Mouse (Mus musculus) left cerebral cortex, adult 2 months (tissue): ENCODE data around the gene Ctu2. TPM values are rescaled to one million over a fixed set of nuclear protein-coding genes. Genes with fewer than 3 reads are reported as not detected.

Experiments
- DNase-seq, 2 experiments: peaks; one replicate each; pipeline ENCODE4 v3.0.0; 2021 to 2022; ENCODE audit warnings: low spot score in 2 of 2, mixed read lengths in 1 of 2; ENCODE audit errors: extremely low spot score in 1 of 2
- H3K27ac ChIP-seq: fragments of 200-600 bp; 2 replicates; pipeline ENCODE4 v1.8.1; 2022
- H3K4me3 ChIP-seq: fragments of 200-600 bp; 2 replicates; pipeline ENCODE4 v1.8.1; 2022
- CTCF ChIP-seq: fragments of 200-600 bp; IDR thresholded peaks from 2 replicates; pipeline ENCODE4 v1.8.1; 2022; ENCODE audit warnings: antibody characterized with exemption, mild to moderate bottlenecking, moderate library complexity
- intact Hi-C: fragments of 180-260 bp; cut with DNase I; formaldehyde crosslinking; loops from one replicate; pipeline ENCODE4 v1.15.1; 2025
- total RNA-seq, 2 experiments: library from RNA; stranded (reverse); gene quantifications; 2 replicates each; pipeline ENCODE4 v1.2.3; 2021

The Ctu2 gene
- total RNA-seq, 2 experiments from 2014 or later: 27.0 TPM

DNA sequence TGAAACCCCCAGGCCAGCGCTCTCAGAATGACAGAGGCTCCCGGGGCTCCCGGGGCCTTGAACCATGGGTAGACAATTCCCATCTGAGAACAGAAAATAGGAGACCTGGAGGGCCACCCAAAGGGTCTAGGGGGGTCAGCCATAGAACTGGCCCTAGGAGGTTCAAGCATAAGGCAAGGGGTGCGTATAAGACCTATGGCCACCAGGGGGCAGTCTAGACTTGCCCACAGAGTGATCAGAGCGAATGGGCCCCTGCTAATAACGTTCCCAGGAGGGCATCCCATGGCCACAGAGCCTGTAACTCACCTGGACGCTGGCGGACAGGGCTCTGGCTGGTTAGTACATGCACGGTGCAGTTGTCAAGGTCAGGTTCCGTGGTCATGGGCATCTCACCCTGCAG, 24.9 kb downstream of the Ctu2 start:
- DNase-seq: peak; percentile 65 to 68
- Histone ChIP-seq H3K4me3 (no peak overlapping the region), H3K27ac (no peak overlapping the region)
- intact Hi-C loops: loop anchor here (1.0 to 2.0 kb wide), 3 partner anchors 50 to 329 kb away; partner anchors contain the start of genes Galns, Piezo1 and Trappc2l
- peak; percentile 98 for TF ChIP-seq CTCF

DNA sequence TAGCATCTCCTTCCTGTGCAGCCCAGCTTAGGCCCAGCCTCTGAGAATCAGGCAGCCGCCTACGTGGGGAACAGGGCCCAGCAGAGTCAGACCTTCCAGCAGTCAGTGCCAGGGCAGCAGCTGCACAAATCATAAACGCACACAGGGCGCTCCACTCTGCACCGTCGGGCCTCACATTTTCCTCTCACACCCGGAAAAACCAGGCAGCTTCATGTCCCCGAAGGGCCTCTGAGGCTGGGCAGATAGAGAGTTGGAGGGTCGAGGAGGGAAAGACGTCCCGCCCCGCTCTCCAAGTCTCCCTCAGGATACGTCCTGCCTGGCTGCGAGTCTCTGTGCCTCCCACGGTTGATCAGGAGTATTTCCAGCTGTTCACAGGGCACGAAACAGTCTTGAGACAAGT, 35.6 kb downstream of the Ctu2 start:
- intact Hi-C loops: no loop called here
- TF ChIP-seq CTCF: no peak
- DNase-seq: no peak
- Histone ChIP-seq H3K27ac (no peak overlapping the region), H3K4me3 (no peak overlapping the region)

DNA sequence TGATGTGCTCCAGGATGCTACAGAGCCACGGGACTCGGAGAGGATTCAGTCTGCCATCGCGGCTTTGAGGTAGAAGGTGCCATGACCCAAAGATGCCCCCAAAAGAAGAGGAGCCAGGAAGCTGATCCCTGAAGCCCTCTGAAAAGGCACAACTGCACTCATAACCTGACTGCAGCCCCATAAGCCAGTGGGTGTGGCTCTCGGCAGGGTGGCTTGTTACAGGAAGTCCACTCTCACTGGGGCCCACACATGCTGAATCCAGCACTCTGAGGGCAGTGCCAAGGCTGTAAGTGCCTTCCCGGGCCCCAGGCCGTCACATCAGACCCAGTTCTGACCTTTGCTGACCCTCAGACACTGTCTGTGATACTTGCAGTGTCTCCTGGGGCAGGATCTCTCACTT, 36.4 kb downstream of the Ctu2 start:
- no peak for DNase-seq
- intact Hi-C loops: no loop called here
- Histone ChIP-seq H3K27ac (no peak overlapping the region), H3K4me3 (no peak overlapping the region)
- no peak for TF ChIP-seq CTCF

DNA sequence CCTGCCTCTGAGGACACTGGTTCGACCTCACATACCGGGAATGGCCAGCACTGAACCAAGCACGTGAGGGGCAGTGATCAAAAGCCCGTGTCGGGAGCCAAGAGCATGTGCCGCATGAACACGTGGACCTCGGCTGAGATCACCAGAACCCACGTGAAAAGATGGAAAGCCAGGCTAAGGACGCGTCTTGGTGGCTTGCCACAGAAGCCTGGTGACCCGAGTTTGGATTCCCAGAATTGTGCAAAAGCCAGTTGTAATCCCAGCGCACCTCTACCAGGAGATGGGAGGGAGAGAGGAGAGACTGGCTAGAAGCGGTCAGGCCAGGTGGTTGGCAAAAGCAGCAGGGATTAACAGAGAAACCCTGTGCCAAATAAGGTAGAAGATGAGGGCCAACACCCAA, 39.8 kb downstream of the Ctu2 start:
- no peak for TF ChIP-seq CTCF
- DNase-seq: no peak
- intact Hi-C loops: no loop called here
- Histone ChIP-seq H3K27ac (no peak overlapping the region), H3K4me3 (no peak overlapping the region)

DNA sequence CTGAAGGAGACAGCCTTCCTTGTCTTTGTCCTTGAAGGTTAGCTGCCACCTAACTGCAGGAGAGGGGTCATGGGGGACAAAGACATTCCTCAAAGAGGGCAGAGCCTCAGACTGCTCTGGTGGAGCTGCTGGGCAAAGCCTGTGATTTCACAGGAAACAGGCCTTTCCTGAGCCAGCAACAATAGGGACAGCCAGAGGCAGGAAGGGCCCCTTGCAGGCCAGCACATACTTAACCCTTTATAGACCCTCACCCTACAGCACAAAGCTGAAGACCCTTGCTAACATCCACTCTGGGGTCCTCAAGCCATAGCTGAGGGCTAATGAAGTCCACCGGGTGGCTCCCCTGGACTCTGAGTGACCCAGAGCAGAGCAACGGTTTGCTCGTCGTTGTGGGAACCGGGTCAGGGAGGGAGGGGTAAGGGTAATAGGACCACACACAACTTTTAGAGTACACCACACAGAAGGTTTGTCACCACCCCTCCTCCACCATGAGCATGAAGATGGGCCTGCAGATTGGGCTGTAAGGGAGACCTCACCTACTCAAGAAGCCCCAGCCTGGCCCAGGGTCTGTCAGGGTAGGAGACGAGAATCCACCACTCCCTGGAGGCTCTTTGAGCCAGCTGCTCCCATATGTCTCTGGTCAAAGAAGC, 41.7 kb downstream of the Ctu2 start:
- no peak for DNase-seq
- intact Hi-C loops: no loop called here
- Histone ChIP-seq H3K4me3 (no peak overlapping the region), H3K27ac (peak overlapping the region; percentile 67)
- TF ChIP-seq CTCF: no peak

DNA sequence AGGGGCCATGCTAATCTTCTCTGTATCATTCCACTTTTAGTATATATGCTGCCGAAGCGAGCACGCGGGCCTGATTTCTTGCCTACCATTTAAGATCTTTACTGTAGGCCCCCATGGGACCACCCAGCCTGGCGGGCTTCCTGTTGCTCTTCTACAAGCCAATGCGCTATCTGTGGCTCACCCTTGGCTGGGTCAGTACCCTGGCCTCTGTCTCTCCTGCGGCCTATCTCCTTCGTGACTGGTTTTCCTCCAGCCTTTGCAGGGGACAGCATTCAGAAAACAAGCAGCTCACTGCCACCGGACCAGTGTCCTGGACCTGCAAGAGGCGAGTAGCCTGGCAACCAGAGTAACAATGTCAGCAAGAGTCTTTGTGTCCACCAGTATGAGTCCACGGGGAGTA, 44.7 kb downstream of the Ctu2 start:
- no peak for TF ChIP-seq CTCF
- no peak for DNase-seq
- no peak overlapping the region for H3K27ac ChIP-seq
- no peak overlapping the region for H3K4me3 ChIP-seq
- intact Hi-C loops: no loop called here

DNA sequence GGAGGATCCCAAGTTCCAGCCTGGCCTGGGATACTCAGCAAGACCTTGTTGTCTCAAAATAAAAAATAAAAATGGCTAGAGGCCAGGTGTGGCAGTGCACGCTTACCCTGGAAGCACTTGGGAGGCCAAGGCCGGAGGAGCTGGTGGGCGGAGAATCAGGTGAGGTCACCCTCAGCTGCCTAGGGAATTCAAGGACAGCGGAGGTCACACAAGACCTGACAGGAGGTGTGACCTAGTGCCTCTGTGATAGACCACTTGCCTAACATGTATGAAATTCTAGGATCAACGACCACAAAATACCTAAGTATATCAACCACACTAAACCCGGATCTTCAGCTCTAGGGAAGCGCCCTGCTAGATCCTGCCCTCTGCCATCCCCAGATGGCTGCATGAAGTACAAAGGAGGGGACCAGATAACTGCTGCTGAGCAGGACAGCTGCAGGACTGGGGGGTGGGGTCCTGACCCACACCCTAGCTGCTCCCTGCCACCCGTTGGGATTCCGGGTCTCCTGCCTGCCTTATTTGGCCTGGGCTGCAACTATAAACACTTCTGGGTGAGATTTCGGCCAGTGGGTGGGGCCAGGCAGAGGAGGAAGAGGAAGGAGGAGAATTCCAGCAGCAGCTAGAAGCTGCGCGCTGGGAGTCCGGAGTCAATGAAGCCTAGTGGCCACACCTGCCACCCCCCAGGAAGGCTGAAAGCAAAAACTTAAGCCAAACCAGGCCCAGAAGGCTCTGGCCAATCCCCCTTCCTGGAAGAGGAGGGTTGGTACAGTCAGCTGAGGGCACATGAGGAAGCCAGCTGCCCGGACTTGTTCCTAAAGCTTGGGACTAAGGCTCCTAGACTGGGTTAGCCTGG, 47.1 kb downstream of the Ctu2 start:
- H3K27ac ChIP-seq: peak overlapping the region; percentile 13
- TF ChIP-seq CTCF: no peak; the same call in 1 of the 2 replicates
- intact Hi-C loops: no loop called here
- no peak for DNase-seq
- H3K4me3 ChIP-seq: no peak overlapping the region

DNA sequence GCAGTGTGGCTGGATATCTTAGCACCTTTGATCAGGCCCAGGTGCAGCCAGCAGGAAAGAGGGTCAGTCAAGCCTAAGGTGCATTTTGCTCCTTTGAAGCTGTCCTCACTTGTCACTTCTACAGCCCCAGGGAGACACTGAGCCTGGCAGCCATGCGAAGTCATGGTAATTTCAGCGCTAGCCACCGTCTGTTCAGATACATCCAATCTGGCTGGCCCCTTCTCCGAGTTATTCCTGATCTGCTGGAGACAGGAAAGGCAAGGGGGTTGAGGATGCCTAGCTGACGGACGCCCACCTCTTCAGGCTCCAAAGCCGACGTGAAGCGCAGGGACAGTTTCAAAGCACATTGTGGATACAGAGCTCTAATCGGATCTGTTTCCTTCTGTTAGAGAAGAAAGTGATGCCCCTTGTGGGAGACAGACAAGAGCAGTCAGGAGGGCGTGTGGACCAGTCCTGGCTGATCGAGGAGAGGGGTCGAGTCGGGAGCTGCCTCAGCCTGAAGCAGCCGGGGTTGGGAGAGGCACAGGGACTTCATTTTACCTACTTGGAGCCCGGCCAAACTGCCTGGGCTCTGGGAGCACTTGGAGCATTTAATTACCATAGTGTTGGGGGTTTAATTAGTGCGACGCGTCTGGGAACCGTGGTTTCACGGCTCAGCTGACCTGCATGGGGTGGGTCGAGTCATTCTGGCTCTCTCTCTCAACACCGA, 47.9 kb downstream of the Ctu2 start:
- peak overlapping the region; percentile 9; the same call in 1 of the 2 replicates for H3K4me3 ChIP-seq
- TF ChIP-seq CTCF: no peak
- peak overlapping the region; percentile 13 for H3K27ac ChIP-seq
- peak; percentile 17 to 28 for DNase-seq
- intact Hi-C loops: no loop called here

DNA sequence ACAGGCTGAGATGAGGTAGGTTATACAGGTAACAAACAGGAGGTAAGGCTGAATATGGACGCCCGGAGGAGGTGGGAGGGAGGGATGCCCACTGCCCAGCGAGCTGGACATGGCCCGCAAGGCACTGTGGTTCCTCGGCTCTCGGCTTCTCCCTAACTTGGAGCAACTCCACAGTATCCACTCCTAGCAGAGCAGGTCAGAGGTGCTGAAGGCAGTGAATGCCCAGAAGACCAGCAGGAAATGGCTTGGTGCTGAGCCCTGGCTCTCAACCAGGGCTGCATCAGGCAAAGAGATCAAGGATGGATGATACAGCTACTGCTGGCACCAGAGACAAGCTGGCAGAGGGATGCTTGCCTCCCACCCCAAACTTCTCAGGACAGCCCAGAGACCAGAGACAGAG, 48.6 kb downstream of the Ctu2 start:
- Histone ChIP-seq H3K27ac (no peak overlapping the region; the same call in 1 of the 2 replicates), H3K4me3 (no peak overlapping the region)
- no peak for TF ChIP-seq CTCF
- intact Hi-C loops: no loop called here
- no peak for DNase-seq

DNA sequence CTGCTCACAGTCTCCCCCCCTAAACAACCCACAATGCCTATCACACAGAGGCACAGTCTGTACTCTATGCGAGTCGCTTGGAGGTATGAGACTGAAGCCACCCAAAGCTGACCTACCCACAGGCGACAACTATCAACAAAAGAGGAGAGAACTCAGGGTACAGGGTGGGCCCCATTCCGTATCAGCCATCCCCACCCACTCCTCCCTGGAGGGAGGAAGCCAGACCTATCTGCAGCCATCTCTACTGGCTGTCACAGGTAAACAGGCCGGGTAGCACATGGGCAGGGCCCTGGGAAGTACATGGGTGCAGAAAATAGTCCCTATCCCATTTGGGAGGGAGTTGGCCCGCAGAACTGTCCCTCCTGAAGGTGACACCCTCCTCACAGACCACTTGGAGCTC, 49.1 kb downstream of the Ctu2 start:
- Histone ChIP-seq H3K4me3 (no peak overlapping the region), H3K27ac (no peak overlapping the region)
- DNase-seq: no peak
- no peak for TF ChIP-seq CTCF
- intact Hi-C loops: no loop called here

DNA sequence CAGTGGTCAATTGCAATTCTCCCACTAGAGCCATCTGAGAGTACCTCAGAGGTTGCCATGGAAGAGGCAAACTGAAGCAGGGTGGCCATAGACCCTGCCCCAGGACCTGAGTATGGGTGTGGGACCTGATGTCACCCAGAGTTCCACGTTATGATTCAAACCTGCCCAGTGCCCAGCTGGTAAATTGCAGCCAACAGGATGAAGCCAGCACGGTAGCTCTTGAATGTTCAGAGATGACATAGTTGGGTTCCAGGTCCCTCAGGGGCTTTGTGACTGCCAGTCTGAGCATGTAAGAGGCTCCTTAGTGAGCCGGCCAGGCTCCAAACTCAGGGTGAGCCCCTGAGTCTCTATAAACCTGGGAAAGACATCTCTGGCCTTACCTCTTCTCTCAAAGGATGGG, 50.1 kb downstream of the Ctu2 start:
- no peak for TF ChIP-seq CTCF
- H3K4me3 ChIP-seq: no peak overlapping the region
- no peak overlapping the region for H3K27ac ChIP-seq
- DNase-seq: no peak
- intact Hi-C loops: no loop called here

DNA sequence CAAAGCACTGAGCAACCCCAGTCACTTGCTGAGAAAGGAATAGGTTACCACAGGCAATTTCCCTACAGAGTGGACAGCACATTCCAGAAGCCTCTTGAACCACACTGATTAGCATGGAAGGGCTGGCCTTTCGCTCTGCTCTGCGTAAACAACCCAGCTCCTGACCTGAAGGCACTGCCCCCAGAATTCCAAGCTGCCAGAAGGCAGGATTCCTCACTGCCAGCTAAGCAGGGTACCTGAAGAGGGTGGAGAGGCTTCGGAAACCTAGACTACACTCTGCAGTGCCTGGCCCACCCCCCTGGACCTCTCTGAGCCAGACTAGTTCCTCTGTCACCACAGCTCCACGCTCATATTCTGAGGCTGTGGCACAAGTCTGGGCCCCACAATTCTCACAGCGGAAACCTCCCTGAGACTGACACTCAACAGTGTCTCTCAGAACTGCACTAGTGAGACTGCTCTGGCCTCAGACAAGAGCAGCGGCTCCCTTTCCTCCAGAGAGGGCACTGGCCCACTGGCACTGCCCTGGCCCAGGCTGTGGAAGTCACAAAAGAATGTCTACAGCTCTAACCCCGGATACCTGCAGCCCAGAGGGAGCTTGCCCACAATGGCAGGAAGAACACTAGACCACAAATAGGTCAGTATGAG, 50.7 kb downstream of the Ctu2 start:
- Histone ChIP-seq H3K4me3 (no peak overlapping the region), H3K27ac (no peak overlapping the region)
- intact Hi-C loops: no loop called here
- TF ChIP-seq CTCF: no peak
- DNase-seq: no peak
